Mouse (Mus musculus) E14TG2a.4 (cell line): ENCODE measurements around the gene Saxo1.

Experiments used
- CTCF ChIP-seq: conservative IDR thresholded peaks from 2 replicates; pipeline ENCODE4 v1.5.1; 2014; ENCODE audit warnings: low read length
- NANOG ChIP-seq: IDR thresholded peaks from 2 replicates; pipeline ENCODE4 v1.6.1; 2014; ENCODE audit warnings: borderline replicate concordance, low read length, mixed read lengths
- POU5F1 ChIP-seq: IDR thresholded peaks from 2 replicates; pipeline ENCODE4 v1.6.1; 2014; ENCODE audit warnings: low read length, borderline replicate concordance

- TF ChIP-seq CTCF: peak; percentile 56
- no peak for TF ChIP-seq NANOG
- no peak for TF ChIP-seq POU5F1
Measured at GRCm38 (mm10) chr4:86545615-86546014, 12.5 kb downstream of the Saxo1 start.
